Mouse (Mus musculus) gastrocnemius, adult 2 months (tissue): ENCODE measurements around the gene Gm5724. TPM values are rescaled to one million over a fixed set of nuclear protein-coding genes. Genes with fewer than 3 reads are reported as not detected.

Experiments
- DNase-seq: peaks from one replicate; pipeline ENCODE4 v3.0.0; 2022
- H3K27ac ChIP-seq: fragments of 200-600 bp; 2 replicates; pipeline ENCODE4 v1.8.1; 2022; ENCODE audit warnings: mild to moderate bottlenecking
- H3K4me3 ChIP-seq: fragments of 200-600 bp; 2 replicates; pipeline ENCODE4 v1.8.1; 2022; ENCODE audit warnings: mild to moderate bottlenecking, moderate library complexity
- CTCF ChIP-seq: fragments of 200-600 bp; IDR thresholded peaks from 2 replicates; pipeline ENCODE4 v1.8.1; 2022; ENCODE audit warnings: antibody characterized with exemption, mild to moderate bottlenecking, moderate library complexity
- intact Hi-C: fragments of 180-260 bp; cut with DNase I; formaldehyde crosslinking; loops from one replicate; pipeline ENCODE4 v1.15.1; 2025
- long read RNA-seq, 2 experiments: library from polyadenylated mRNA; stranded (forward); transcript quantifications; one replicate each; pipeline ENCODE4 v2.0.0; 2021
- total RNA-seq, 2 experiments: library from RNA; stranded (reverse); gene quantifications; 2 replicates each; pipeline ENCODE4 v1.2.3; 2021

Gene Gm5724
- not detected for total RNA-seq
- long read RNA-seq, experiment 1, result 0 reads
- long read RNA-seq, experiment 2, result 0 reads

DNA sequence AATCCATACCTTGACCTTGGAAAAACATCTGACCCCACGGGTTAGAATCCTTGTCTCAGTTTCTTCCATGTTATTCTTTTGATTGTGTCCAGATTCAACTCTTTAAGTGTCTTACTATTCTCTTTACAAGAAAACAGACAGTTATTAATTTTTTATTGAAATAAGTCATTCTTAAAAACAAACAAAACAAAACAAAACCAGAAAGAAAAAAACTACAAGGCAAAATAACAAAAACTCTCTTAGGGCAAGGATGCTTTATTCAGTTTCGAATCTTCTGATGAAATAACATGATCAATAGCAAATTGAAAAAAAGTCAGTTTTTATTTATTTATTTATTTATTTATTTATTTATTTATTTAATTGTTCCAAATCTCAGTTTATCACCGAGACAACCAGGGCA lies at the start of gene Gm5724:
TSS of gene Gm5724 (minus strand) at position 101 of the 400 bp plus-strand sequence.
- no peak for DNase-seq
- Histone ChIP-seq H3K27ac (no peak within 1 kb of the TSS), H3K4me3 (no peak within 1 kb of the TSS)
- no peak for TF ChIP-seq CTCF
- intact Hi-C loops, result no loop called here

DNA sequence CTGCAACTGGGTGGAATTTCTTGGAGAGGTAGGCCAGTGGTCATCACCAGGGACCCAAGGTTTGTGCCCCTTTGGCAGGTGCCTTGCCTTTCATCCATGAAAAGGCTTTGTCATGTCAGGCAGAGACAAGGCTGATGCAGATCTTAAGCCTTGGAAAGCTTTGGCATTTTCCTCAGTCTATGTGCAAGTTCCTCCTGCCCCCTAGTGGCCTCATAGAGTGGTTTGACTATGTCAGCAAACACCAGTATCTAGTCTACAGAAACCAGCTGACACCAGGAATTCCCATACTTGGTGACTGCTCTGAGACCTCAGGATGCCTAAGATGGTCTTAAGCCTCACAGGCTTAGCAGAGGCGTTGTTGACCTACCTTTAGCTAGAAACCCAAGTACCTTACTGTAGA lies 24.2 kb upstream of the Gm5724 start:
- peak; percentile 38 for TF ChIP-seq CTCF
- Histone ChIP-seq H3K4me3 (no peak overlapping the region), H3K27ac (no peak overlapping the region)
- intact Hi-C loops, result no loop called here
- peak; percentile 16 for DNase-seq

DNA sequence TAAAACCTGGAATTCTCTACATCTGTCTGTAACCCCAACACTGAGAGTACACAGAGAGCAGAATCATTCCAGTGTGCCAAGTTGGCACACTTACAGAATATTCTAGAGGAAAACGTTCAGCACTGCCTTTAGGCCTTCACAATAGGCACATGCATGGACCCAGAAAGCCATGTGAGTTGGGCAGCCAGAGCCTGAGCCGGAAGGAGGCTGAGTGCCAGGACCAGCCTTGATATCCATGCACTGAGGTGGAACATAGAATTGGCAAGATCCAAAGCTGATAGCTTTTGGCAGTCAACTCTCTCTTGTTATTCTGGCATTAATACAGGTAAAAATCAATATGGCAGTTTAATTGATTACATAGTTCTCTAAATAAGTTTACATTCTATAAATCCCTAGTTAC lies 866 bp upstream of the Gm5724 start:
- intact Hi-C loops, result no loop called here
- no peak for DNase-seq
- Histone ChIP-seq H3K4me3 (no peak overlapping the region), H3K27ac (no peak overlapping the region)
- TF ChIP-seq CTCF, result no peak

DNA sequence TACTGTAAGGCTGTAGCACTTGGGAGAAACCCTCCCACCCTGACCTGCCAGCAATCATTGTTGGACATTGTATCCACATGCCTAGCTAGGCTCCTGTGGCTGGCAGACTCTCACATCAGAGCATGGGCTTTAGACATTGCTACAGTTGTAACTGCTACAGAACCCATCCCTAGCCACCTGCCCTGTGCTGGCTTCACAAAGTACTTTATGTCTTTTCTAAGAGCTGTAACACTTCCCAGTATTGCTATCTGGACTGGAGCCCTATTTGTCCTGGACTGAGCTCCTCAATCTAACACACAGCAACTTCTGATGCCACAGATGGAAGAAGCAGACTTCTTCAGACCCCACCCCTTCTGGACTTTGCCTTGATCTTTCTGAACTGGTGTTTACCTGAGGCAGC lies 82.4 kb downstream of the Gm5724 start:
- intact Hi-C loops, result no loop called here
- DNase-seq, result no peak
- H3K27ac ChIP-seq, result no peak overlapping the region
- TF ChIP-seq CTCF, result no peak
- H3K4me3 ChIP-seq, result no peak overlapping the region

DNA sequence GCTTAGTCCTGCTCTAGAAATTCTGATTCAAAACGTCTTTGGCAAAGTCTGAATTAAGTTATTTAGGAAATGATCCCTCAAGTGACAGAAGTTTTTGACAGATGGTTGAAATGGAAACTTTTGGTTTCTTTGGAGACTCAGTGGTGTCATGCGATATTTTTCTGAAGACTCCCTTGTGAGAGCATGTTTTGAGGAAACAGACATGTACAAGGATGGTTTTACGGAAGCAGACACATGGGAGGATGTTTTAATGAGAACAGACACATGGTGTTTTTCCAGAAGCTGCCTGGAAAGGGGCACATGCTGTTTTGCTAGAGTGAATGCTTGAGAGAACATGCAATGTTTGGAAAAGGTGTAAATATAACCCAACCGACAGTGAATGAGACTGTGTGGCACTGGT lies 86.6 kb downstream of the Gm5724 start:
- intact Hi-C loops, result no loop called here
- Histone ChIP-seq H3K27ac (no peak overlapping the region), H3K4me3 (no peak overlapping the region)
- DNase-seq, result no peak
- TF ChIP-seq CTCF, result no peak

Other genes with a start within 250 kb of the Gm5724 start
- gene Slco1c1, start 249.4 kb downstream of the Gm5724 start, total RNA-seq, result not detected
- gene Slco1b2, start 144.3 kb downstream of the Gm5724 start, total RNA-seq, result not detected
- gene Slco1a4, start 82.4 kb upstream of the Gm5724 start, total RNA-seq, result under 1 TPM in 1 of 2 experiments, not detected in 1; 0.10 TPM
- gene Slco1a1, start 173.2 kb upstream of the Gm5724 start, total RNA-seq, result not detected
- not detected for gene Gm6614, start 237.6 kb upstream of the Gm5724 start, total RNA-seq